Comparison of ENCODE assay signal across 8 mouse cellular contexts in genomic region chr3:51673408-51674086, GRCm38 (mm10). TPM values are rescaled to one million over a fixed set of nuclear protein-coding genes. Genes with fewer than 3 reads are reported as not detected.
DNase-seq lines count a peak whose midpoint lies in the region; ATAC-seq and TF ChIP-seq lines count a peak whose summit lies in the region.
"Had no signal": no experiment of that assay in that cellular context is flagged by ENCODE, and none has a peak within 500 bp of the region (broad histone marks: within the 10 kb centered on the region; RNA-seq: fewer than 3 reads in every experiment).

No protein-coding gene starts in this region.

- no peak overlapping the region for H3K27ac ChIP-seq in heart, embryonic 11.5 days (ENCODE audit: low read depth, low read length)
- no peak overlapping the region for H3K27ac ChIP-seq in kidney, embryonic 14.5 days (ENCODE audit: low read depth, low read length)
- H3K27ac ChIP-seq in small intestine, adult 2 months (ENCODE audit: insufficient read depth, low read depth, low read length) = peak overlapping the region; percentile 96

- ATAC-seq in Patski = peak; percentile 19
- peak; percentile 48 for ATAC-seq in common myeloid progenitor, adult 5-6 weeks (replicated peaks; ENCODE audit: low read depth, poor library complexity, severe bottlenecking)
- 0 out of 2 replicates have a peak, but pooled peaks have one; percentile 14 for ATAC-seq in heart, embryonic 11.5 days (replicated peaks; ENCODE audit: insufficient number of reproducible peaks, low FRiP score, low TSS enrichment)
- peak; percentile 63; the same call in 1 of the 2 replicates for ATAC-seq in kidney, embryonic 14.5 days (ENCODE audit: low FRiP score, low TSS enrichment)

- TF ChIP-seq CTCF in E14TG2a.4 (conservative IDR thresholded peaks at IDR 0.05; ENCODE audit: low read length) (peak; percentile 55), Patski (IDR thresholded peaks at IDR 0.05) (peak; percentile 83)
- TF ChIP-seq CTCF in small intestine, adult 2 months (IDR thresholded peaks at IDR 0.05; ENCODE audit: extremely low read depth, insufficient read length, insufficient replicate concordance, low read depth, low read length) = peak; percentile 74; the same call in 1 of the 2 replicates

- 67% methylated on average over 21 of the region's 21 CpGs for WGBS in heart, embryonic 11.5 days (ENCODE audit: insufficient replicate concordance)
- WGBS in kidney, embryonic 14.5 days = 69% methylated on average over 21 of the region's 21 CpGs
- 31% methylated on average over 21 of the region's 21 CpGs for WGBS in small intestine, adult 2 months

- H3K9me3 ChIP-seq in E14TG2a.4 (ENCODE audit: low read length) = peaks cover 13% of the 10 kb centered on the region; the same call in 1 of the 2 replicates
- no peaks in the 10 kb centered on the region for H3K9me3 ChIP-seq in heart, embryonic 11.5 days (replicated peaks; ENCODE audit: control insufficient read depth, low read length)
- H3K9me3 ChIP-seq in kidney, embryonic 14.5 days (ENCODE audit: control insufficient read depth, low read length) = no peaks in the 10 kb centered on the region

- H3K9ac ChIP-seq in heart, embryonic 11.5 days (ENCODE audit: low read depth, low read length) = no peak overlapping the region
- no peak overlapping the region for H3K9ac ChIP-seq in kidney, embryonic 14.5 days (ENCODE audit: low read depth, low read length)

- CTCF ChIA-PET in Patski (lab: Charles Lee) = interaction anchor here (0.8 to 2.0 kb wide), 8 partner anchors 11 to 164 kb away, joined by 3 to 10 read pairs (median 3); partner anchors contain the start of genes Mgst2 and Setd7

- H3K4me1 ChIP-seq in E14TG2a.4 (replicated peaks; ENCODE audit: low read depth, low read length) = peaks cover 34% of the 10 kb centered on the region
- H3K4me1 ChIP-seq in heart, embryonic 11.5 days (ENCODE audit: control insufficient read depth, insufficient read depth, low read length) = peaks cover 12% of the 10 kb centered on the region
- H3K4me1 ChIP-seq in kidney, embryonic 14.5 days (ENCODE audit: control insufficient read depth, insufficient read depth, low read length) = 0 out of 2 replicates have a peak, but pooled peaks cover 2% of the 10 kb centered on the region
- peaks cover 37% of the 10 kb centered on the region for H3K4me1 ChIP-seq in small intestine, adult 2 months (ENCODE audit: control insufficient read depth, insufficient read depth, insufficient read length, low read length)

- POLR2A ChIA-PET in Patski (lab: Charles Lee) = interaction anchor here (1.6 kb wide), 1 partner anchor 23 kb away, joined by 4 read pairs; no protein-coding TSS in a partner anchor

- no peak for TF ChIP-seq POLR2A in small intestine, adult 2 months (IDR thresholded peaks at IDR 0.05; ENCODE audit: low read depth, low read length)

- peak overlapping the region; percentile 11; the same call in 1 of the 2 replicates for H3K4me2 ChIP-seq in heart, embryonic 11.5 days
- no peak overlapping the region for H3K4me2 ChIP-seq in kidney, embryonic 14.5 days (replicated peaks; ENCODE audit: low read depth, low read length)

- in situ Hi-C loops in Patski (cut with MboI; ENCODE audit: low pct_unique_long_range_greater_than_20kb) = no loop called here

- H3K4me3 ChIP-seq in E14TG2a.4 (replicated peaks; ENCODE audit: low read length) = peak overlapping the region; percentile 49
- H3K4me3 ChIP-seq in heart, embryonic 11.5 days (ENCODE audit: low read depth, low read length) = no peak overlapping the region
- H3K4me3 ChIP-seq in kidney, embryonic 14.5 days (ENCODE audit: low read length) = no peak overlapping the region
- peak overlapping the region; percentile 19; the same call in 1 of the 2 replicates for H3K4me3 ChIP-seq in small intestine, adult 2 months (ENCODE audit: low read depth, low read length)
- H3K4me3 ChIP-seq: myocyte had no signal

- DNase-seq in Patski (ENCODE audit: low read depth, low spot score) = no peak
- peak; percentile 66 to 74 for DNase-seq in lung, adult 18-20 months

- peaks cover 18% of the 10 kb centered on the region for H3K27me3 ChIP-seq in E14TG2a.4 (ENCODE audit: insufficient read depth, low read length)
- H3K27me3 ChIP-seq in Patski = no peaks in the 10 kb centered on the region
- no peaks in the 10 kb centered on the region for H3K27me3 ChIP-seq in heart, embryonic 11.5 days (ENCODE audit: control insufficient read depth, insufficient read depth, low read length)
- H3K27me3 ChIP-seq in kidney, embryonic 14.5 days (ENCODE audit: control insufficient read depth, insufficient read depth, low read length) = no peaks in the 10 kb centered on the region
- no peaks in the 10 kb centered on the region for H3K27me3 ChIP-seq in small intestine, adult 2 months (ENCODE audit: control insufficient read depth, insufficient read depth, low read length)

- H3K36me3 ChIP-seq in E14TG2a.4 (ENCODE audit: insufficient read depth, low read length) = no peaks in the 10 kb centered on the region
- no peaks in the 10 kb centered on the region for H3K36me3 ChIP-seq in heart, embryonic 11.5 days (ENCODE audit: control insufficient read depth, insufficient read depth, low read length)
- H3K36me3 ChIP-seq in kidney, embryonic 14.5 days (ENCODE audit: control insufficient read depth, insufficient read depth, low read length) = no peaks in the 10 kb centered on the region
- H3K36me3 ChIP-seq in small intestine, adult 2 months (ENCODE audit: control insufficient read depth, insufficient read depth, low read length) = peaks cover 23% of the 10 kb centered on the region

RNA-seq across cellular contexts. Expression of gene Mgst2, which starts 13.4 kb away (rescaled TPM):
- polyA plus RNA-seq in Patski (2021) = 118 TPM
- total RNA-seq in common myeloid progenitor, adult 5-6 weeks (2017) = 2.3 and 9.9 TPM in 2 replicates
- 1.6 and 2.9 TPM in 2 replicates for polyA plus RNA-seq in heart, embryonic 11.5 days (2014; fragmentation: Nextera tagmentation; extraction: Ambion mirVana)
- polyA plus RNA-seq in kidney, embryonic 14.5 days (2014; fragmentation: Nextera tagmentation; extraction: Ambion mirVana) = 0.51 and 0.99 TPM in 2 replicates
- polyA plus RNA-seq in small intestine, adult 2 months (2012; rRNA removed) = 12.4 and 19.1 TPM in 2 replicates

Comparison
In these comparisons a context has a peak if more than half of its experiments do, and no peak if none do; other contexts are left out.
1. H3K4me3 ChIP-seq: peak in E14TG2a.4 (single experiment) and small intestine, adult 2 months (single experiment); none in heart, embryonic 11.5 days (single experiment) and kidney, embryonic 14.5 days (single experiment).
2. Peak in every context shown above with its lines, with median percentiles within 50 percentile points of each other: CTCF ChIP-seq and ATAC-seq.